Mouse (Mus musculus) liver, embryonic 11.5 days (tissue): ENCODE data around the gene Utp18. TPM values are rescaled to one million over a fixed set of nuclear protein-coding genes. Genes with fewer than 3 reads are reported as not detected.

Experiments used
- ATAC-seq: fragments of 200-750 bp; cut with Nextera tagmentation; replicated peaks from 2 replicates; pipeline ENCODE4 v1.8.0; 2017; ENCODE audit warnings: moderate number of reproducible peaks, mild to moderate bottlenecking, moderate TSS enrichment, moderate library complexity; ENCODE audit not compliant: low FRiP score
- DNase-seq: peaks from one replicate; pipeline ENCODE4 v3.0.0-alpha.2; 2017; ENCODE audit warnings: low spot score
- H3K27ac ChIP-seq: fragments of 300-500 bp; sonication (generic); 2 replicates; pipeline ENCODE4 v1.5.1; 2014; ENCODE audit warnings: mild to moderate bottlenecking, low read depth, low read length, control low read depth
- H3K27me3 ChIP-seq: fragments of 300-500 bp; sonication (generic); replicated peaks from 2 replicates; pipeline ENCODE4 v1.6.1; 2014; ENCODE audit warnings: low read length, mixed read lengths; ENCODE audit not compliant: control insufficient read depth, insufficient read depth
- H3K36me3 ChIP-seq: fragments of 300-500 bp; sonication (generic); 2 replicates; pipeline ENCODE4 v1.6.1; 2014; ENCODE audit warnings: mild to moderate bottlenecking, low read length, moderate library complexity, mixed read lengths; ENCODE audit not compliant: control insufficient read depth, insufficient read depth
- H3K4me1 ChIP-seq: fragments of 300-500 bp; sonication (generic); replicated peaks from 2 replicates; pipeline ENCODE4 v1.6.1; 2014; ENCODE audit warnings: low read length, mixed read lengths; ENCODE audit not compliant: control insufficient read depth, insufficient read depth
- H3K4me2 ChIP-seq: fragments of 300-500 bp; sonication (generic); 2 replicates; pipeline ENCODE4 v1.6.1; 2014; ENCODE audit warnings: mild to moderate bottlenecking, control low read depth, moderate library complexity
- H3K4me3 ChIP-seq: fragments of 300-500 bp; sonication (generic); 2 replicates; pipeline ENCODE4 v1.5.1; 2014; ENCODE audit warnings: low read depth, low read length, control low read depth
- H3K9ac ChIP-seq: fragments of 300-500 bp; sonication (generic); 2 replicates; pipeline ENCODE4 v1.6.1; 2014; ENCODE audit warnings: low read depth, low read length, control low read depth
- H3K9me3 ChIP-seq: fragments of 300-500 bp; sonication (generic); 2 replicates; pipeline ENCODE4 v1.6.1; 2016; ENCODE audit warnings: low read length, inconsistent platforms, mixed read lengths; ENCODE audit not compliant: control insufficient read depth
- WGBS: fragments of 180-500 bp; shearing (Covaris S2); extraction: QIAGEN DNeasy Blood & Tissue Kit; methylation state at CpG from one replicate; pipeline ENCODE4 v1.1.7; 2014; 5-methylcytosine and 5-hydroxymethylcytosine counted together
- polyA plus RNA-seq: library from polyadenylated mRNA; unstranded; fragments of >200 nt; fragmentation: Nextera tagmentation; extraction: Ambion mirVana; gene quantifications from 2 replicates; pipeline ENCODE4 v1.2.1, GENCODE M21; 2014

Gene Utp18
- polyA plus RNA-seq, 1 experiment from 2014 or later: 42.7 TPM

DNA sequence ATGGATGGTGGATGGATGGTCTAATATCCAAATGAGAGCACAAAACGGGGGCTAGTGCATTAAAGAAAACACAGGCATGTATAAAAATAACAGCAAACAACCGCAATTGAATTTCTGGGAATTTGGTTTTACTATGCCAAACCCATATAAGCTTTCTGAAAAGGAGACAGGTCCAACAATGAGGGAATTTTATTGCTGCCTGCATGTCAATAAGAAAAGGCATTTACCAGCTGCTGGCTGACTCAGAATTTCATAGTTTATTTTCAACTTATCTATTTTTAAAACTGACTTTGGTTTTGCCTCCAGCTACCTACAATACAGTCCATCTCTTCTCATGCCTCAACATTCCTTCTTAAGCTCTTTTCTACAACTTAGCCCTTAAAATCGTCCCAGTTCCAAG lies 33.0 kb downstream of the Utp18 start:
- no peak for ATAC-seq
- H3K36me3 ChIP-seq: no peaks in the 10 kb centered on the region
- no peaks in the 10 kb centered on the region for H3K4me1 ChIP-seq
- no peak for DNase-seq
- H3K9me3 ChIP-seq: no peaks in the 10 kb centered on the region
- 69% methylated on average over 3 of the region's 3 CpGs for WGBS
- no peak overlapping the region for H3K27ac ChIP-seq
- no peak overlapping the region for H3K9ac ChIP-seq
- H3K4me2 ChIP-seq: no peak overlapping the region
- no peaks in the 10 kb centered on the region for H3K27me3 ChIP-seq
- H3K4me3 ChIP-seq: no peak overlapping the region

DNA sequence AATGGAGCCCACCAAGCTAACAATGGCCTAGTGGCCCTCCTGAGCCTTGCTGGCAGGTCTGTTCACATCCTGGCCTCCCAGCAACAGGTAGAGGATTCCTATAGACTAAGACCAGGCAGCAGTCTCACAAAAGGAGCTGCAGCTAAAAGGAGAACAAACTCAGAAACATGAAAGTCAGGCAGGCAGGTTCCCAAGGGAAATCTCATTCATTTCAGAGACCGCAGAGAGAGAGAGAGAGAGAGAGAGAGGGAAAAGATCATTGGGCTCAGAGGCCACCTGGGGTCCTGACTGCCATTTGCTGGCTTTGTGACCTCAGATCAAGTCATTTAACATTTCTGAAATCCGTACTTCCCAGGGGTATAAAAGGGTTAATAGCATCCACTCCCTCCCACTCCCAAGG lies 38.2 kb downstream of the Utp18 start:
- Histone ChIP-seq H3K4me3 (no peak overlapping the region), H3K4me2 (no peak overlapping the region), H3K9me3 (no peaks in the 10 kb centered on the region), H3K4me1 (no peaks in the 10 kb centered on the region), H3K36me3 (no peaks in the 10 kb centered on the region), H3K9ac (no peak overlapping the region), H3K27ac (no peak overlapping the region), H3K27me3 (no peaks in the 10 kb centered on the region)
- ATAC-seq (no peak), DNase-seq (no peak)
- WGBS: 45% methylated on average over 2 of the region's 2 CpGs

GRCm38 (mm10) chr11:93835800-93836199 lies 49.8 kb downstream of the Utp18 start:
- Histone ChIP-seq H3K27me3 (no peaks in the 10 kb centered on the region), H3K27ac (no peak overlapping the region), H3K4me2 (no peak overlapping the region), H3K36me3 (no peaks in the 10 kb centered on the region), H3K4me3 (no peak overlapping the region), H3K4me1 (no peaks in the 10 kb centered on the region), H3K9me3 (no peaks in the 10 kb centered on the region), H3K9ac (no peak overlapping the region)
- ATAC-seq: no peak
- WGBS: 24% methylated on average over 2 of the region's 2 CpGs
- DNase-seq: no peak

- DNase-seq (no peak), ATAC-seq (no peak)
- Histone ChIP-seq H3K4me3 (no peak overlapping the region), H3K4me2 (no peak overlapping the region), H3K9ac (no peak overlapping the region), H3K27ac (no peak overlapping the region), H3K27me3 (no peaks in the 10 kb centered on the region), H3K9me3 (no peaks in the 10 kb centered on the region), H3K36me3 (no peaks in the 10 kb centered on the region), H3K4me1 (no peaks in the 10 kb centered on the region)
- 92% methylated on average over 8 of the region's 8 CpGs for WGBS
Measured at GRCm38 (mm10) chr11:93829971-93830370, 55.6 kb downstream of the Utp18 start.

DNA sequence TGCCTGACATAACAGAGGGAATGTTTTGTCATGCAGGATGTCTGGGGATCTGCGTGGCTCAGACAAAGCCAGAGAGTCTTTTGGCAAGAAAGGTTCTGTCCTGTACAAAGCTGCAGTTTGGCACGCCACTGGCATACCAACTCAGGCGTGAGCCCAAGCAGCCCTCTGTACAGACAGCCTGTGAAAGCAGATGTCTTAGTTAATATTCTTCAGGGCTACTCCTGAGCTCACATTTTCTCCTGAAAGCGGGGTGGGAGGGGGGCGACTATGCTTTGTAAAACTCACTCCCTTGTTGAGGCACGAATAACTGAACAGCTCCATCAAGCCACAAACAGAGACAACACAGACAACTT lies 56.3 kb downstream of the Utp18 start:
- Histone ChIP-seq H3K4me1 (no peaks in the 10 kb centered on the region), H3K36me3 (no peaks in the 10 kb centered on the region), H3K4me2 (no peak overlapping the region), H3K27ac (no peak overlapping the region), H3K27me3 (no peaks in the 10 kb centered on the region), H3K9ac (no peak overlapping the region), H3K9me3 (no peaks in the 10 kb centered on the region), H3K4me3 (no peak overlapping the region)
- ATAC-seq (no peak), DNase-seq (no peak)
- 79% methylated on average over 6 of the region's 6 CpGs for WGBS

DNA sequence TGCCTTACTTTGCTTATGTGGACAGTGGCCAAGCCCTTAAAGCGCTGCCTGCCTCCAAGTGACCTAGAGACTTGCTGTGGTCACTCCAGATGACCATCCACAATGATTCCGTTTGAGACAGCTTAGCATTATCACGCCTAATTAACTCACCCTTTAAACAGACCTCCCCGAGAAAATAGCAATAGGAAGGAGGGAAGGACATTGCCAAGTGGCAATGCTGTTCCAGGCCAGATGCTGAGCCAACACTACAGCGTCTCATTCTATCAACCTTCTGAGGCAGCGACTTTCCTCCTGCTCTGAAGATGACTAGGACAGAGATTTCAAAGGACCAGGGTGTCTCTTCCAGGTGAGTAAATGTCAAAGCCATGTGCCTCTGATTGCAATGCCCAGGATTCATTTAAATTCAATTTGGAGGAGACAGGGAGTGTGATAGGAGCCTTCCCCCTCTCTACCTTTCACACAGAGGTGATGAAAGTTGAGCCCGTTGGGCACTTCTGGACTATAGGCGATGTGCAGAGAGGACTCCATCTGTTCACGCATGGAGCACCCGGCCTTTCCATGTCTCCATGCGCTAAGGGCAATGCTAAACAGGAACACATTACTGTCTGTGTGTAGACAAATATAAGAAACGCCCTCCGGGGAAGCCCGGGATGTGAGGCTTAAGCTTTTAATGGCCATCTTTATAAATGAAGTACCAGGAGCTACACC lies 56.8 kb downstream of the Utp18 start:
- Histone ChIP-seq H3K27ac (no peak overlapping the region), H3K4me1 (no peaks in the 10 kb centered on the region), H3K4me3 (no peak overlapping the region), H3K9ac (no peak overlapping the region), H3K4me2 (no peak overlapping the region), H3K27me3 (no peaks in the 10 kb centered on the region), H3K36me3 (no peaks in the 10 kb centered on the region), H3K9me3 (no peaks in the 10 kb centered on the region)
- ATAC-seq (no peak), DNase-seq (no peak)
- WGBS: 81% methylated on average over 14 of the region's 14 CpGs

GRCm38 (mm10) chr11:93822261-93822660 lies 63.3 kb downstream of the Utp18 start:
- H3K4me2 ChIP-seq: no peak overlapping the region

DNA sequence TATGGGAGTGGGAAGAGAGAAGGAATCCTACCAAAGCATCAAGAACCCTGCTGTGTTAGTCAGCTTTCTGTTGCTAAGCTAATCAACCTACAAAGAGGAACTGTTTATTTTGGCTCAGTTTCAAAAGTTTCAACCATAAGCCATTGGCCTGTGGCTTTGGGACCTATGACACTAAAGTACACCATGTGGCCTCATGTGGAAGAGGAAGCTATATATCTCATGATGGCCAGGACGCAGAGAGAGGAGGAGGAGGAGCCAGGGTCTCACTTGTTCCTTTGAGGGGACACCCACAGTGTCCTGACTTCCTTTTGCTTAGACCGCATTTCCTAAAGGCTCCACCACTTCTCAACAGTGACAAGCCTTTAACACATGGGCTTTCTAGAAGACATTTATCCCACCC lies 64.0 kb downstream of the Utp18 start:
- H3K4me1 ChIP-seq: no peaks in the 10 kb centered on the region
- no peaks in the 10 kb centered on the region for H3K9me3 ChIP-seq
- H3K4me3 ChIP-seq: no peak overlapping the region
- no peak overlapping the region; the same call in 1 of the 2 replicates for H3K27ac ChIP-seq
- DNase-seq: no peak
- WGBS: 24% methylated on average over 2 of the region's 2 CpGs
- H3K4me2 ChIP-seq: no peak overlapping the region
- no peak overlapping the region for H3K9ac ChIP-seq
- no peaks in the 10 kb centered on the region for H3K36me3 ChIP-seq
- no peaks in the 10 kb centered on the region for H3K27me3 ChIP-seq
- ATAC-seq: peak; percentile 67

More at GRCm38 (mm10) chr11:93822261-93822660, 63.3 kb downstream of the Utp18 start:
- H3K36me3 ChIP-seq: no peaks in the 10 kb centered on the region
- ATAC-seq (no peak), DNase-seq (no peak)
- H3K9ac ChIP-seq: no peak overlapping the region
- no peaks in the 10 kb centered on the region for H3K4me1 ChIP-seq
- H3K27me3 ChIP-seq: no peaks in the 10 kb centered on the region
- WGBS: 74% methylated on average over 2 of the region's 2 CpGs
- H3K4me3 ChIP-seq: no peak overlapping the region
- H3K27ac ChIP-seq: no peak overlapping the region
- H3K9me3 ChIP-seq: no peaks in the 10 kb centered on the region

- ATAC-seq (no peak), DNase-seq (no peak)
- no peak overlapping the region for H3K9ac ChIP-seq
- no peak overlapping the region for H3K4me3 ChIP-seq
- no peaks in the 10 kb centered on the region for H3K4me1 ChIP-seq
- no peaks in the 10 kb centered on the region for H3K9me3 ChIP-seq
- 59% methylated on average over 15 of the region's 15 CpGs for WGBS
- H3K36me3 ChIP-seq: no peaks in the 10 kb centered on the region
- no peaks in the 10 kb centered on the region for H3K27me3 ChIP-seq
- no peak overlapping the region for H3K27ac ChIP-seq
- no peak overlapping the region for H3K4me2 ChIP-seq
Measured at GRCm38 (mm10) chr11:93817966-93818738, 67.4 kb downstream of the Utp18 start.
